Mouse (Mus musculus): ENCODE measurements around the gene Gm20937. TPM values are rescaled to one million over a fixed set of nuclear protein-coding genes. Genes with fewer than 3 reads are reported as not detected.
"Not testable (repeated sequence)": the region's sequence is repeated elsewhere in the genome, so short reads cannot be mapped to it uniquely, and the experiment has no call there.

Gene Gm20937
- polyA plus RNA-seq (2015; fragmentation: Nextera tagmentation; extraction: Ambion mirVana): not detected in 2 replicates

GRCm38 (mm10) chrY:68294798-68295197, at the start of gene Gm20937:
Gene Gm20937, minus strand, starts transcription at chrY:68294898.
- H3K36me3 ChIP-seq; H3K4me1 ChIP-seq; H3K27me3 ChIP-seq; ATAC-seq (ENCODE audit: borderline replicate concordance, extremely low read depth, low FRiP score, low TSS enrichment); H3K4me2 ChIP-seq; H3K27ac ChIP-seq; H3K9me3 ChIP-seq; H3K4me3 ChIP-seq; H3K9ac ChIP-seq: not testable (repeated sequence)
- WGBS: no CpG with 5 or more reads among the region's 6 CpGs

Other genes with a start within 250 kb of the Gm20937 start
- gene Gm20816, start 243.1 kb upstream of the Gm20937 start, polyA plus RNA-seq (2015; fragmentation: Nextera tagmentation; extraction: Ambion mirVana): not detected in 2 replicates